Mouse (Mus musculus): ENCODE measurements around the gene Chit1.

- TF ChIP-seq GATA1 (IDR thresholded peaks at IDR 0.05; ENCODE audit: borderline replicate concordance, low read length), result no peak
- TF ChIP-seq FLI1 (IDR thresholded peaks at IDR 0.05; ENCODE audit: low read length), result no peak
These were observed 39.7 kb downstream of the Chit1 start for GRCm38 (mm10) chr1:134150745-134151144.
